Mouse (Mus musculus): ENCODE results near the gene Lipa. TPM values are rescaled to one million over a fixed set of nuclear protein-coding genes. Genes with fewer than 3 reads are reported as not detected.
A peak's percentile ranks its signal among the peaks of the same experiment; 100 is the strongest.

The Lipa gene
- total RNA-seq, 1 experiment from 2014 or later: 98.2 TPM

DNA sequence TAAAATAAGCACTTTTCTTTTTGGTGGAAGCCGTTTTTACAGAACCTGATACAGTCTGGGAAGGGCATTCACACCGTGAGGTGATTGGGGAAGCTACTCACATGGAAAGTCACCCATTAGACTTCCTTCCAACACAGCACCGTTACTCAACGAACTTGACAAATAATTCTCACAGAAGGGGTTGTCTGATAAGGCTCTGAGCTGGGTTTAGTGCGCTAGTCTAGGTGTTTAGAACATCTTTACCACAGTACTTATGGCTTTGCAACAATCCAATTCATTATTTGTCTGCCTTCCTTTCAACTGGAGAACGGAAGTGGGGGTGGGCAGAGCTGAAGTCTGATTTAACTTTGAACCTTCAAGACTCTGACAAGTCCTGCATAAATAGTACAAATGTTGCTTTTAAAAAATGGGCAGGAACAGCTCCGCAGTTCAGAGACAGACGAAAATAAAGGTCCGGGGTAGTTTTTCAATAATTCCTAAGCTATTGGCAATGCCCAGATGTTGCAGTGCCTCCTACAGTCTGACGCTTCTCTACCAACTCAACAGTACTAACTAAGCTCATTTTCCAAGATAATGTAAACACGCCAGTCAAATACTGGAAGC, 852 bp downstream of the Lipa start:
- ATAC-seq (replicated peaks; ENCODE audit: insufficient number of reproducible peaks, low FRiP score, low TSS enrichment, poor library complexity, severe bottlenecking): no peak; the same call in 1 of the 2 replicates

- ATAC-seq (replicated peaks; ENCODE audit: insufficient number of reproducible peaks, low FRiP score, low TSS enrichment, poor library complexity, severe bottlenecking): no peak
Observed at GRCm38 (mm10) chr19:34524646-34525045, 2.6 kb downstream of the Lipa start.

- ATAC-seq (replicated peaks; ENCODE audit: insufficient number of reproducible peaks, low FRiP score, low TSS enrichment, poor library complexity, severe bottlenecking): no peak
Observed at GRCm38 (mm10) chr19:34523106-34523725, 4.1 kb downstream of the Lipa start.

DNA sequence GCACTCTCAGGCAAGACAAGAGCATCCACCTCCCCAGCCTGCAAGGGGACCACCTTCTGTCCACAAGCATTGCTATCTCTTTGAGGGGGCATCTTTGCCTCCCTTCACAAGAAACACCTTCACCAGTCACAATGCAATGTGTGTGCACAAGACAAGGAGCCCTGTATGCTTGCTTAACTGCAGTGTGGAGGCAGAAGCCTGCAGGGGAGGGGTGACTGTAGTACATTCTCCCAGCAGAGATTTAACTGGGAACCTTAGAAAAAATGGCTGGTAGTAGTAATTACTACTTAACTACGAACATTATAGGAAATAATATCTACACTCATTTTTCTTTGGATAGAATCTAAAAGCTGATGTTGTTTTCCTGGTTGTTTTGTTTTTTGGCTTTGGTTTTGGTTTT, 5.3 kb downstream of the Lipa start:
- ATAC-seq (replicated peaks; ENCODE audit: insufficient number of reproducible peaks, low FRiP score, low TSS enrichment, poor library complexity, severe bottlenecking): no peak

DNA sequence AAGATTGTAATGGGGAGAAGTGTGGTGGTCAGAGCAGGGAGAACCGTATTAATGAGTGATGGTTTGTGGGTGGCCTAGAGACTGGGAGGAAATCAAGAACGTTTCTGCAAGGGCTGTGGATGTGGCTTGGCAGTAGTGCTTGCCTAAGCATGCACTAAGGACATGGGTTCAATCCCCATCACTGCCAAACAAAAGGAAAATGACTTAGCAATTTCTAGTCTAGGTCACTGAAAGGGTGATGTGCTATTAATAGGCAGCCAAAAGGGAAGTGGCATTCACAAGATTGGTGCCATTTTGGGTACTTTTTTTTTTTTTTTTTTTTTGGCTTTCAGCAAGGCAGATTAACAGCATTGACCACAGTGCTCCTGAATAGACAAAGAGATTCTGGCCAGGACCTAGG, 5.9 kb downstream of the Lipa start:
- peak; percentile 71 for ATAC-seq (replicated peaks; ENCODE audit: insufficient number of reproducible peaks, low FRiP score, low TSS enrichment, poor library complexity, severe bottlenecking)

GRCm38 (mm10) chr19:34520051-34520450, 7.2 kb downstream of the Lipa start:
- no peak for ATAC-seq (replicated peaks; ENCODE audit: insufficient number of reproducible peaks, low FRiP score, low TSS enrichment, poor library complexity, severe bottlenecking)

GRCm38 (mm10) chr19:34519646-34520045, 7.6 kb downstream of the Lipa start:
- ATAC-seq (replicated peaks; ENCODE audit: insufficient number of reproducible peaks, low FRiP score, low TSS enrichment, poor library complexity, severe bottlenecking): no peak

DNA sequence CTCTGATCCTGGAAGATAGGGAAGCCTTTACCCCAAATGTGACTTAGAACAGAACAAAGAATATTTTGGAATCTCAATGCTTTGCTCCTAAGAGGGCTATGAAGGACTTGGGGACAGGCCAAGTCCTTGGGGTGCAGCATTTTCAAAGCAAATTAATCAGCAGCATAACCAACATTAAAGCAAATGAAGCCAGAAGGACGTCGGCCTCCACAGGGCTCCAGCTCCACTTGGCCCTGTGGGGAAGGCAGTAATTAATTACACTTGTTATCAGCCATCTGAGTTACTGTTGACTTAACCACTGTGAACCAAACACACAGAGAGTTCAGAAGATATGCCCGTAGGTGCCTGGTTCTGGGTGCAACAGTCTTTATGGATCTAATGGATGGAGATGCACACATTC, 8.5 kb downstream of the Lipa start:
- no peak for ATAC-seq (replicated peaks; ENCODE audit: insufficient number of reproducible peaks, low FRiP score, low TSS enrichment, poor library complexity, severe bottlenecking)

DNA sequence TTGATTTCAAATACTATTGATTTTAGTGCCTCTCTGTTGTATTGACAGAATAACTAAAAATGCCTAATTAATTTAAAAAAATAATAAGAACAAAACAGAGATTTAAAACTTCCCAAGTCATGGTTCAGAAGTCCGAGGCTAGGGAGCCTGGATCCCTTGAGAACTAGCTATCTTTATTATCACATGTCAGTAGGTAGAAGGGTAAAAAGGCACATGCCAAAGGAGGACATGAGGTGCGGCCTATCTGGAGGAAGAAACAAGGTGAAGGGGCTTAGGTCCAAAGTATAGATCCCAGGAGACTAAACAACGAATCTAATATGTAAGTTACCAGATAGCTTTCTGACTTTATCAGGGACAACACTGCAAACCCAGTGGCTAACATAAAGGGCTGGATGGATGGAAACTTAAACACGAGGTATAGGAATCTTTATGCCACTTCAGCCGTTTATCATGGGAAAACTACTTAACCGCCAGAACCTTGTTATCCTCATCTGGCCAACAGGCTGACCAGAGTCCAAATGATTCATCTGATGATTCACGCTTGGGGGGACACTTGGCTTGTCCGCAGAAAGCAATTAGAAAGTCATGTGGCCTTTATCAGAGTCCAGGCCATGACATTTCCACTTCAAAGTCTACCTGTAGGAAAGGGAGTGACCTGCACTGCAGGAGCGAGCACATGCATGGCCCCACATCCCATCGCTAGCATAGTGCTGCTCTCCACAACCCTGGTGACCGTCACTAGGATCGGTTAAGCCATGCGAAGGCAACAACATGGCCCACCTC, 9.3 kb downstream of the Lipa start:
- no peak for ATAC-seq (replicated peaks; ENCODE audit: insufficient number of reproducible peaks, low FRiP score, low TSS enrichment, poor library complexity, severe bottlenecking)

GRCm38 (mm10) chr19:34517197-34517596, 10.1 kb downstream of the Lipa start:
- ATAC-seq (replicated peaks; ENCODE audit: insufficient number of reproducible peaks, low FRiP score, low TSS enrichment, poor library complexity, severe bottlenecking): 0 out of 2 replicates have a peak, but pooled peaks have one; percentile 22

DNA sequence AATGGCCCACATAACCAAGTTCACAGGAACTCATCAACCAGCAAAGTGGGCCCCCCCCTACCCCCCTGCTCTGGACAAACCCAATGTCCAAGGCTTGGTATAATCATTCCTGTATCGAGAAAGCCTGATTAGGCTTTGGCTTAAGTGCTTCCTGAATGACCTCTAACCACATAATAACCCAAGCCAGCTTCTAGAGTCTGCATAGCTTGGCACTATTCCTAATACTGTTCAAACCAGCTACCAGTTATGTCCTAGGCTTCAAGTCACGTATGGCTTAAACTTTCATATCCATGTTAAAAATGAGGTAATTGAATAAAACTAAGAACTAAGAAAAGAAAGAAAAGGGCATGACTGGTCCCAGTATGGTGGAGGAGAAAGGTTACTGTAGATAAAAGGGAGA, 10.9 kb downstream of the Lipa start:
- ATAC-seq (replicated peaks; ENCODE audit: insufficient number of reproducible peaks, low FRiP score, low TSS enrichment, poor library complexity, severe bottlenecking): no peak

GRCm38 (mm10) chr19:34515681-34516080, 11.6 kb downstream of the Lipa start:
- ATAC-seq (replicated peaks; ENCODE audit: insufficient number of reproducible peaks, low FRiP score, low TSS enrichment, poor library complexity, severe bottlenecking): peak; percentile 94

GRCm38 (mm10) chr19:34511528-34511927, 15.7 kb downstream of the Lipa start:
- no peak for ATAC-seq (replicated peaks; ENCODE audit: insufficient number of reproducible peaks, low FRiP score, low TSS enrichment, poor library complexity, severe bottlenecking)

- ATAC-seq (replicated peaks; ENCODE audit: insufficient number of reproducible peaks, low FRiP score, low TSS enrichment, poor library complexity, severe bottlenecking): no peak
Observed at GRCm38 (mm10) chr19:34510717-34511116, 16.6 kb downstream of the Lipa start.

GRCm38 (mm10) chr19:34505161-34505721, 22.0 kb downstream of the Lipa start:
- ATAC-seq (replicated peaks; ENCODE audit: insufficient number of reproducible peaks, low FRiP score, low TSS enrichment, poor library complexity, severe bottlenecking): no peak

DNA sequence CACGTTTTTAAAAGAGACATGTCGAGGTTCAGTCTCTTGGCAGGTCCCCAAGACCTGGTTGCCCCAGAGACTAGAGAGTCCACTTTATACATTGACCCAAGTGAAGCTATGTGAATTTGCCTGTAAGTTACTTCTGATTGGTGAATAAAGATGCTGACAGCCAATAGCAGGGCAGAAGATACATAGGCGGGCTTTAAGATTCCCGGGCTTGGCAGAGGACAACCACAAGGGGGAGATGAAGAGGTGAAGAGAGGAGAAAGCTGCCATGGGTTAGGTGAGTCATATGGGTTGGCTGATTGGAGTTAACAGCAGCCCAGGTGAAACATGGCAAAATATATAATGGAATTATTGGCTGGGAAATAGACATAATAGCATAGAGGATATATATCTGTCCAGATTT, 26.5 kb downstream of the Lipa start:
- peak; percentile 95 for ATAC-seq (replicated peaks; ENCODE audit: insufficient number of reproducible peaks, low FRiP score, low TSS enrichment, poor library complexity, severe bottlenecking)

GRCm38 (mm10) chr19:34496353-34496752, 30.9 kb downstream of the Lipa start:
- ATAC-seq (replicated peaks; ENCODE audit: insufficient number of reproducible peaks, low FRiP score, low TSS enrichment, poor library complexity, severe bottlenecking): no peak

DNA sequence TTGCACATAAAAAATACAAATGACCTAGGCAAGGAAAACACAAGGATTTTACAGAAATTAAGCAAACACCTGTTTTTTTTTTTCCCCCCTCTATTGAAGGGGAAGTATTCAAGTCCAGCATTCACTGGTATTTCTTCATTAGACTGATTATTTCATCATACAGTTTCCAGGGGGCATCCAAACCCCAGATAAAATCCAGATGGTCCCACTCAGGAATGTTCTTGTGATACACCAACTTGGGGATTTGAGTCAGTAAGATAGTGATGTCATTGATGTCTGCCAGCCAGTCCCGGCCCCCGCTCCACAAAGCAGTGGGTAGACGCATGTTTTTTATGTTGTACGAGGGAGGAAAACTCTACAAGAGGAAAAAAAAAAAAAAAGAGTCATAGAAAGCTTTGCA, 33.4 kb downstream of the Lipa start:
- ATAC-seq (replicated peaks; ENCODE audit: insufficient number of reproducible peaks, low FRiP score, low TSS enrichment, poor library complexity, severe bottlenecking): no peak

GRCm38 (mm10) chr19:34483547-34483946, 43.7 kb downstream of the Lipa start:
- ATAC-seq (replicated peaks; ENCODE audit: insufficient number of reproducible peaks, low FRiP score, low TSS enrichment, poor library complexity, severe bottlenecking): no peak

All from monocyte, adult 5-6 weeks (primary cell).